Mouse (Mus musculus): ENCODE data around the gene Rreb1.

Rreb1 gene

GRCm38 (mm10) chr13:37913963-37914362 is 135.8 kb downstream of the Rreb1 start:
- DNase-seq (ENCODE audit: low read depth, low spot score): no peak

DNA sequence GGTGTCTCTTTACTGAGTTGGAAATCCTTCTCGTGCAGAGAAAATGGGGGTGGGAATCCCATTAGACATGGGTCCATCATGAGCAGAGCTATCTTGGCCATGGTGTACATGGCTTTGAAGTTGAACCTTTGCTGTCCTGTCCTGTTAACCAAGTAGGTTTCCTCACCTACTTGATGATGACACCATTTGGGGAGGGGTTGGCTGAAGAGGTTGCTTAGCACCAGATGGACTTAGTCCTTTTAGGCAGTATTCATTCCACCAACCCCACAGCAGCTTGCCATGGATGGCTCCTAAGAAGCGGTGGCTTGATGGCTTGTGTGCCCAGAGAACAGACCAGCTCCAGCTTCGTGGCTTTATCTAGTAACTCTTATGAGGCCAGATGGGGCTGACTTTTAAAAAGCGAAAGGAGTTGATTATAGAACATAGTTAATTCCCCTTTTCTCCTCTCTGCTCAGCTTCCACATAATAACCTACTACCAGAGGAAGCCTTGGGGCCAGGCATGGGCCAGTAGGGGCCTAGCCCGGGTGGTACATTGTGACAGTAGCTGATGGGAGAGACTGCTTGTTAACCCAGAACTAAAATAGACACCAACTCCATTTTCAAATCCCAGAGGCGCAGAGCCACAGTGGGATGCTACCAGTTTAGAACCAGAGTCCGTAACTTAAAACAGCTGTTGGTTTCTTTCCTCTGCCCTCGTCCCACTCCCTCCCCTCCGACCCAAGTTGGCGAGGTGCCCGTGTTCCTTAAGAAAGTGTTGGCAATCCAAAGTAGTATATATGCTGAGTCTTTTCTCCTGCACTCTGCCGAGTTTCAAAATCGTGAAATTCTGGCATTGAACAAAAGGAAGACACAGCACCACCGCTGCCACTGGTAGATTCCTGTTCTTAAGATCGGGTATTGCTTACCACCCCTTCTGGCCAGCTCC is 140.4 kb downstream of the Rreb1 start:
- no peak for DNase-seq (ENCODE audit: low read depth, low spot score)

DNA sequence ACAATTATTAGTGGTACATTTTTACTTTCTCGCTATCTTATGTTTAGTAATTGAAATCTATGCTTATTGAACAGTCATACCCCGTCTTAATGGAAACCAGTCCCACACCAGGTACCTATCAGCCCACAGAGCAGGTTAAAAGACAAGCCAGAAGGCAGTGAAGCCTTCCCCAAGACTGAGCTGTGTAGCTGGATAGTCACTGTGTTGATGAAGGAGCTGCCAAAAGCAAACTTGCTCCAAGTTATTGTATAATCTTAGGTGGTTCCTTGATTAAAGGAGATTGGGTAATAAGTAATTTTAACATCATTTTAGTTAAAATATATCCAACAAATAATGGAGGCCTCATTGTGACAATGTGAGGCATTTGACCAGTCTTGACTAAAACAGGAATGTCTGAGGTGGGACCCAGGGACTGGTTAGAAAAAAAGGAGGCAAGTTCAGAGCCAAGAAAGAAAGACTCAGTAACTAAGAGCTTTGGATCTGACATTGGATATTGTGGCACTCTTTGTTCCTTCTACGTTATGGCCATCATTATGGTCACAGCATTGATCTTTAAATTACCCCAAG is 141.6 kb downstream of the Rreb1 start:
- no peak for DNase-seq (ENCODE audit: low read depth, low spot score)

DNA sequence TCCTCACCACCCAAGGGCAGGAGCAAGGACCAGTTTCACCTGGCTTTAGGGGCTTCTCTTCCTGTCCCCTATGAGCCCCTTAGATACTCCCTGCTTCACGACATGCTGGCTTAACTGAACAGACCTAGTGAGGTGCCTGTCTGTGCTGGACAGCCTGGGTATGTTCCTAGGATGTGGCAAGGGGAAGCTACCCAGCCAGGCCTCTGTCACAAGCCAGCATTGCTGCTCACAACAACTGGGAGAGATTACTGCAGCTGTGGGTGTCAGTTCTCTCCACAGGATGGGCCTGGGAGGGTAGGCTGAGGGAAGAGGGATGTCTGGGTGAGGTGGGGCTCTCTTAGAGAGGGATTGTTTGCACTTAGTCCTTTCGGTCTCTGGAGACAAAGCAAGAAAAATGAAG is 142.5 kb downstream of the Rreb1 start:
- no peak for DNase-seq (ENCODE audit: low read depth, low spot score)

DNA sequence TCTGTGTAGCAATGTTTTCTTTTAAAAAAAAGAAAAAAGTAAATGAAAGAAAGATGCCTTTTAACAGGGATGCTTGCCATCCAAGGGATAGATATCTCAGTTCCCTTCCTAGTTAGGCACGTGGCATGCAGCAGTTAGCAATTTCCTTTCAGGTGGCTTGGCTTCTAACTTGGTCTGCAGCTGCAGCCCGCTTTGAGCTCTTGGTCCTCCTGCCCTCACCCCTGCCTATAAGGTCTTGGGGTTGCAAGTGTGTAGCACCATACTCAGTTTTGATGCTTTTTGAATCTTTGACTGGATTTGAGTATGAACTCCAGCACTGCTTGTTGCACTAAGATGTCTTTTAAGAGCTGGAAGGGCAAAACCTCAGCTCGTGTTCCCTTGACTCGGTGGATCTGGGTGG is 144.9 kb downstream of the Rreb1 start:
- no peak for DNase-seq (ENCODE audit: low read depth, low spot score)

GRCm38 (mm10) chr13:37923643-37924460 is 145.7 kb downstream of the Rreb1 start:
- no peak for DNase-seq (ENCODE audit: low read depth, low spot score)

DNA sequence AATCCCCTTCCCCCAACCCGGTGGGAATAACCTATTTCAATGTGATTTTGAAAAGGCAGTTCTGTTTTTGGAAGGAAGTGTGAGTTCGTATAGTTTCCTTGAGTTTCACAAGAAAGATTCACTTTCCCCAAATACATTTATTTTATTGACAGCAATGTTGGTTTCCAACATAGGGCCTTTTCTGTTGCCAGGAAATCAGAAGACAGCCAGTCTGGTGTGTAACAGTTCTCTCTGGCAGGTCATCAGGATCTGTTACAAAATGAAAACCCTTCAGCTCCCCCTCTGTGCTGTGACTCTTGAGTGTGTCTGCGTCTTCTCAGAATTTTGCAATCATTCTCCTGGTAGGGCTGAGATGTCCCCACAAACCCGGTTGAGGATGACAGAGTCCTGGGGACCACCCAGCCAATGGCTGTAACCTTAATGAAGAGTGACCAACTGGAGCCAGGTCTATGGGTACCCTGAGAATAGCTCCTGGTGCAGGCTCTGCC is 146.3 kb downstream of the Rreb1 start:
- DNase-seq (ENCODE audit: low read depth, low spot score): no peak

DNA sequence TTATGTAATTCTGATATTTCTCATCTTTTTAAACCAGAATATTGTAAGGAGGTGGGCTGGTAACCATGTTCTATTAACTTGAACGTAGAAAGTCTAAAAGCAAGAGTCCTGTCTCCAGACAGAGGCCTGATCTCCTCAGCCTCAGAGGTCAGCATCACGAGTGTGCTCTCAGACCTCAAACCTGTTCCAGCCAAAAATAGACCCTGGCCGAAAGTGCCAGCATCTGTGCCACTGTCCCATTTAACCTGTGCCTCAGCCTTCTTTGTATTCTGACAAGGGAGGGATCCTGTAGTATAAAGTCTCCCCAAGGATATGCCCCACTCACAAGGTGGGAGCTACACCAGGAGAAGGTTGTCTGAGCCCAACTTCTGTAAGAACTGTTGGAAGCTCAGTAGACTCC is 148.2 kb downstream of the Rreb1 start:
- DNase-seq (ENCODE audit: low read depth, low spot score): no peak

- DNase-seq (ENCODE audit: low read depth, low spot score): no peak
These were observed 151.3 kb downstream of the Rreb1 start for GRCm38 (mm10) chr13:37929532-37929931.

- no peak for DNase-seq (ENCODE audit: low read depth, low spot score)
These were observed 151.9 kb downstream of the Rreb1 start for GRCm38 (mm10) chr13:37930091-37930490.

DNA sequence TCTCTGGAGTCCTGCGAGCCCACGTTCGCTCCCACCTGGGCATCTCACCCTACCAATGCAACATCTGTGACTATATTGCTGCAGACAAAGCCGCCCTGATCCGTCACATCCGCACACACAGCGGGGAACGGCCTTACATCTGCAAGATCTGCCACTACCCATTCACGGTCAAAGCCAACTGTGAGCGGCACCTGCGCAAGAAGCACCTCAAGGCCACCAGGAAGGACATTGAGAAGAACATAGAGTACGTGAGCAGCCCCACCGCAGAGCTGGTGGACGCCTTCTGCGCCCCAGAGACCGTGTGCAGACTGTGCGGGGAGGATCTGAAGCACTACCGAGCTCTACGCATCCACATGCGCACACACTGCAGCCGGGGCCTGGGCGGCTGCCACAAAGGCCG is 152.4 kb downstream of the Rreb1 start:
- DNase-seq (ENCODE audit: low read depth, low spot score): no peak

- DNase-seq (ENCODE audit: low read depth, low spot score): no peak
These were observed 153.2 kb downstream of the Rreb1 start for GRCm38 (mm10) chr13:37931210-37931922.

- DNase-seq (ENCODE audit: low read depth, low spot score): no peak
These were observed 155.9 kb downstream of the Rreb1 start for GRCm38 (mm10) chr13:37934075-37934474.

DNA sequence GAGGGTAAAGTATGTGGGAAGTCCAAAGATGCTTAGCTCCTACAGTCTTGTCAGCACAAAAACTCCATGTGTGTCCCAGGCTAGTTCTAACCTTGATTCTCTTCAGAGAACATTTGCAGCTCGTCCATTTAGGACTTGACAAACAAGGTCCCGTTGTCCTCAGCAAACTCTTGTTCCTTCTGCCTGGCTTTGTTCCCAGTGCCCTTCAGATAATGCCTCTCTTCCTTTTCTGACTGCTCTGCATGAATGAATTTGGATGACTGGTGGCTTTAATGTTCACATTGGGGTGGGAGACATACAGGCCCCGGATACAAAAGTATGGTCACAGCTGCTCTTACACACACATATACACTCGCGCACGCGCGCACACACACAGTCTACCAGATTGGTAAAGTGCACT is 156.7 kb downstream of the Rreb1 start:
- no peak for DNase-seq (ENCODE audit: low read depth, low spot score)

DNA sequence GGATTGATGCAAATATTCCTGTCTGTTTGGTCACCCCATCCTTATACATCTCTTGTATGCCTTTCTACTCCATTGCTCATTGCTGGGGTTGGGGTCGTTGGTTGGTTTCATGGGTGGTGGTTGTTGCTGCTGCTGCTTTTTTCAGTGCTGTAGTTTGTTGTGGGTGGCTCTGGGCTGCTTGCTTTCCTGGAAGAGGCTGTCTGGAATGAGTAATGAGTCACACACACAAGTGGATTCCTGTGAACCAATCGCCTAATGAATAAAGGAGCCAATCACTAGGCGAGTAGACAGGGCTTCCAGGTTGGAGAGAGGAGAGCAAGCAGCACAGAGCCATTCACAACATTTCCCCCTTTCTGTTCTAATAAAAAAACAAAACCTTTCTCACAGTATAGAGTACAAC is 158.2 kb downstream of the Rreb1 start:
- DNase-seq (ENCODE audit: low read depth, low spot score): no peak

- DNase-seq (ENCODE audit: low read depth, low spot score): no peak
These were observed 162.0 kb downstream of the Rreb1 start for GRCm38 (mm10) chr13:37940167-37940566.

DNA sequence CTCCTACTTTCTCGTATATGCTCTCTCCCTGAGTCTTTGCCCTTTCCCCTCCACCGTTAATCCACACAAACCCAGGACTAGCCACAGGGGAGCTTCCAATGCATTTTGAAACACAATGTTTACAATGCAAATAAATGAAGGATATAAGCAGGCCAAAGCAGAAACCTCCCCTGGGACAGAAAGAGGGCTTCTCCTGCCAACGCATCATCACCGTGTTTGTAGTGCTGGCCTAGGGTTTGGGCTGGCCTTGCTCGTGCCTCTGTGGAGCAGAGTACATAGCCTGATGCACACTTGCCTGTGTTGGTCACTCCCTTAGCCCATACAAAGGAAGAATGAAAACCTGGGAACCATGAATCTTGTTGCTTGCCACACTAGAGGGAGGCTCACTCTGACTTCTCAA is 162.4 kb downstream of the Rreb1 start:
- no peak for DNase-seq (ENCODE audit: low read depth, low spot score)

GRCm38 (mm10) chr13:37941138-37941645 is 163.0 kb downstream of the Rreb1 start:
- no peak for DNase-seq (ENCODE audit: low read depth, low spot score)

GRCm38 (mm10) chr13:37941950-37942886 is 164.0 kb downstream of the Rreb1 start:
- no peak for DNase-seq (ENCODE audit: low read depth, low spot score)

DNA sequence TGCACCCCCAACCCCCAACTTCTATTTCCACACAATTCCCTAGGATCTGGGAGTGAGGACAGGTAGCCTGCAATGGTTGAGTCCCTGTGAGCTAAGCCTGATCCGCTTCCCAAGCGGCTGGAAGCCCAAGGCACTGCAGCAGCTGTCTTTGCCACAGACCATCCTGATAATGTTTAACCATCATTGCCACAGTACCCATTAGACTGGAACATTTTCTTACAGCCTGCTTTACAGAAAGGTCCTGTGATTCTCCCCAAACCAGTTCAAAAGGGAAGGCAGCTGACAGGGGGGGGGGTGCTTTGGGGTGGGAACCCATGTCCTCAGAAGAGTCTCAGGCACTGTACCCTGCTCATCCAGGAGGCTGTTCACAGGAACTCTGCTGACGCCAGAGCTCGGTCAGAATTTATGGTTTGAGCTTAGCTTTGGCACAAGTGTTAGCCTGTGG is 164.7 kb downstream of the Rreb1 start:
- DNase-seq (ENCODE audit: low read depth, low spot score): no peak

Measured in brain, embryonic 18.5 days (tissue).